Mouse (Mus musculus) liver, adult 2 months (tissue): ENCODE measurements around the gene Fam155a.

Source experiments
- CTCF ChIP-seq: fragments of 200-500 bp; IDR thresholded peaks from 2 replicates; pipeline ENCODE4 v1.5.1; 2011; ENCODE audit warnings: low read depth, low read length, control low read depth
- POLR2A ChIP-seq: fragments of 200-500 bp; IDR thresholded peaks from 2 replicates; pipeline ENCODE4 v1.6.1; 2011; ENCODE audit warnings: low read length, control low read depth; ENCODE audit not compliant: insufficient read depth; ENCODE audit errors: extremely low read depth

DNA sequence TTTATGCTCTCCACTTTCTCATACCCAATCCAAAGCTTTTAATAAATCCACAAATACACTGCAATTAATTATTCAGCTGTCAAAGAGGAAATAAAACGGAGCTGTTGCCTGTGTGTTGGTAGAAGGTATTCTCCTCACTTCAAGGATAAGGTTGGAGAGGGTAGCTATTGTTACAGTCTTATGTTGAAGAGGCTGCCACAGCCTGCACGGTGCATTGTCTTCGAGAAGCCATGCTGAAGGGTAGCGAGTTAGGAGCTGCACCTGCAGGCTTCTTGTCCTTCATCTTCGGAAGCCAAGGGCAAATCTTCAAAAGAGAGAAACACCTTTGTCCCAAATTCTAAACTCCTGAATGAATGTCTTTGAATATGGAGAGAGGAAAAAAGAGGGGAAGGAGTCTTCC is 288.4 kb downstream of the Fam155a start:
- TF ChIP-seq POLR2A (no peak), CTCF (no peak)
